Mouse (Mus musculus) olfactory bulb, adult 2 months (tissue): ENCODE measurements around the gene Tfdp2.

Source experiments
- CTCF ChIP-seq: fragments of 200-500 bp; IDR thresholded peaks from 2 replicates; pipeline ENCODE4 v1.5.1; 2012; ENCODE audit warnings: low read depth, mild to moderate bottlenecking, low read length, moderate library complexity; ENCODE audit not compliant: insufficient read depth
- POLR2A ChIP-seq: fragments of 200-500 bp; IDR thresholded peaks from 2 replicates; pipeline ENCODE4 v1.6.1; 2012; ENCODE audit warnings: mild to moderate bottlenecking, low read depth, low read length, moderate library complexity; ENCODE audit not compliant: insufficient read depth

GRCm38 (mm10) chr9:96345750-96346149 is 149.7 kb downstream of the Tfdp2 start:
- TF ChIP-seq CTCF = no peak
- TF ChIP-seq POLR2A = no peak
